Mouse (Mus musculus): ENCODE results near the gene Fam69b.
A peak's percentile ranks its signal among the peaks of the same experiment; 100 is the strongest.

The Fam69b gene

GRCm38 (mm10) chr2:26632541-26633395 is 4.5 kb downstream of the Fam69b start:
- Histone ChIP-seq H3K27me3 (ENCODE audit: control insufficient read depth, insufficient read depth, low read length, poor library complexity, severe bottlenecking) (no peaks in the 10 kb centered on the region), H3K36me3 (ENCODE audit: control insufficient read depth, insufficient read depth, low read length, poor library complexity, severe bottlenecking) (no peaks in the 10 kb centered on the region; the same call in 1 of the 2 replicates)
- DNase-seq (ENCODE audit: low read depth, low spot score) = no peak

- no peaks in the 10 kb centered on the region for H3K27me3 ChIP-seq (ENCODE audit: control insufficient read depth, insufficient read depth, low read length, poor library complexity, severe bottlenecking)
- no peak for DNase-seq (ENCODE audit: low read depth, low spot score)
- no peaks in the 10 kb centered on the region; the same call in 1 of the 2 replicates for H3K36me3 ChIP-seq (ENCODE audit: control insufficient read depth, insufficient read depth, low read length, poor library complexity, severe bottlenecking)
Observed at GRCm38 (mm10) chr2:26633953-26634530, 5.8 kb downstream of the Fam69b start.

GRCm38 (mm10) chr2:26634629-26635488 is 6.6 kb downstream of the Fam69b start:
- Histone ChIP-seq H3K27me3 (ENCODE audit: control insufficient read depth, insufficient read depth, low read length, poor library complexity, severe bottlenecking) (no peaks in the 10 kb centered on the region), H3K36me3 (ENCODE audit: control insufficient read depth, insufficient read depth, low read length, poor library complexity, severe bottlenecking) (no peaks in the 10 kb centered on the region; the same call in 1 of the 2 replicates)
- no peak for DNase-seq (ENCODE audit: low read depth, low spot score)

GRCm38 (mm10) chr2:26635489-26636324 is 7.5 kb downstream of the Fam69b start:
- no peaks in the 10 kb centered on the region; the same call in 1 of the 2 replicates for H3K36me3 ChIP-seq (ENCODE audit: control insufficient read depth, insufficient read depth, low read length, poor library complexity, severe bottlenecking)
- no peak for DNase-seq (ENCODE audit: low read depth, low spot score)
- no peaks in the 10 kb centered on the region; the same call in 1 of the 2 replicates for H3K27me3 ChIP-seq (ENCODE audit: control insufficient read depth, insufficient read depth, low read length, poor library complexity, severe bottlenecking)

- Histone ChIP-seq H3K36me3 (ENCODE audit: control insufficient read depth, insufficient read depth, low read length, poor library complexity, severe bottlenecking) (no peaks in the 10 kb centered on the region; the same call in 1 of the 2 replicates), H3K27me3 (ENCODE audit: control insufficient read depth, insufficient read depth, low read length, poor library complexity, severe bottlenecking) (no peaks in the 10 kb centered on the region; the same call in 1 of the 2 replicates)
- DNase-seq (ENCODE audit: low read depth, low spot score) = no peak
Observed at GRCm38 (mm10) chr2:26636325-26636635, 8.0 kb downstream of the Fam69b start.

GRCm38 (mm10) chr2:26637316-26637932 is 9.2 kb downstream of the Fam69b start:
- no peaks in the 10 kb centered on the region; the same call in 1 of the 2 replicates for H3K27me3 ChIP-seq (ENCODE audit: control insufficient read depth, insufficient read depth, low read length, poor library complexity, severe bottlenecking)
- DNase-seq (ENCODE audit: low read depth, low spot score) = no peak
- no peaks in the 10 kb centered on the region; the same call in 1 of the 2 replicates for H3K36me3 ChIP-seq (ENCODE audit: control insufficient read depth, insufficient read depth, low read length, poor library complexity, severe bottlenecking)

GRCm38 (mm10) chr2:26638039-26638438 is 9.8 kb downstream of the Fam69b start:
- peak; percentile 31 for DNase-seq (ENCODE audit: low read depth, low spot score)
- Histone ChIP-seq H3K36me3 (ENCODE audit: control insufficient read depth, insufficient read depth, low read length, poor library complexity, severe bottlenecking) (no peaks in the 10 kb centered on the region; the same call in 1 of the 2 replicates), H3K27me3 (ENCODE audit: control insufficient read depth, insufficient read depth, low read length, poor library complexity, severe bottlenecking) (no peaks in the 10 kb centered on the region; the same call in 1 of the 2 replicates)

- H3K36me3 ChIP-seq (ENCODE audit: control insufficient read depth, insufficient read depth, low read length, poor library complexity, severe bottlenecking) = no peaks in the 10 kb centered on the region; the same call in 1 of the 2 replicates
- H3K27me3 ChIP-seq (ENCODE audit: control insufficient read depth, insufficient read depth, low read length, poor library complexity, severe bottlenecking) = no peaks in the 10 kb centered on the region; the same call in 1 of the 2 replicates
- no peak for DNase-seq (ENCODE audit: low read depth, low spot score)
Observed at GRCm38 (mm10) chr2:26638572-26638971, 10.3 kb downstream of the Fam69b start.

- H3K27me3 ChIP-seq (ENCODE audit: control insufficient read depth, insufficient read depth, low read length, poor library complexity, severe bottlenecking) = no peaks in the 10 kb centered on the region; the same call in 1 of the 2 replicates
- peak; percentile 74 for DNase-seq (ENCODE audit: low read depth, low spot score)
- H3K36me3 ChIP-seq (ENCODE audit: control insufficient read depth, insufficient read depth, low read length, poor library complexity, severe bottlenecking) = no peaks in the 10 kb centered on the region; the same call in 1 of the 2 replicates
Observed at GRCm38 (mm10) chr2:26639083-26639482, 10.8 kb downstream of the Fam69b start.

- Histone ChIP-seq H3K36me3 (ENCODE audit: control insufficient read depth, insufficient read depth, low read length, poor library complexity, severe bottlenecking) (no peaks in the 10 kb centered on the region; the same call in 1 of the 2 replicates), H3K27me3 (ENCODE audit: control insufficient read depth, insufficient read depth, low read length, poor library complexity, severe bottlenecking) (no peaks in the 10 kb centered on the region; the same call in 1 of the 2 replicates)
- peak; percentile 96 for DNase-seq (ENCODE audit: low read depth, low spot score)
Observed at GRCm38 (mm10) chr2:26639838-26640830, 11.9 kb downstream of the Fam69b start.

GRCm38 (mm10) chr2:26641006-26641647 is 12.9 kb downstream of the Fam69b start:
- Histone ChIP-seq H3K27me3 (ENCODE audit: control insufficient read depth, insufficient read depth, low read length, poor library complexity, severe bottlenecking) (no peaks in the 10 kb centered on the region; the same call in 1 of the 2 replicates), H3K36me3 (ENCODE audit: control insufficient read depth, insufficient read depth, low read length, poor library complexity, severe bottlenecking) (no peaks in the 10 kb centered on the region; the same call in 1 of the 2 replicates)
- DNase-seq (ENCODE audit: low read depth, low spot score) = no peak

GRCm38 (mm10) chr2:26643942-26644341 is 15.7 kb downstream of the Fam69b start:
- Histone ChIP-seq H3K27me3 (ENCODE audit: control insufficient read depth, insufficient read depth, low read length, poor library complexity, severe bottlenecking) (no peaks in the 10 kb centered on the region; the same call in 1 of the 2 replicates), H3K36me3 (ENCODE audit: control insufficient read depth, insufficient read depth, low read length, poor library complexity, severe bottlenecking) (no peaks in the 10 kb centered on the region)
- DNase-seq (ENCODE audit: low read depth, low spot score) = peak; percentile 73
